Mouse (Mus musculus) cerebral cortex, adult 2 months (tissue): ENCODE data around the gene Cops6.

Source experiments
- WGBS: fragments of 180-500 bp; shearing (Covaris S2); methylation state at CpG from one replicate; pipeline ENCODE4 v1.1.7; 2018; 5-methylcytosine and 5-hydroxymethylcytosine counted together

Gene Cops6

DNA sequence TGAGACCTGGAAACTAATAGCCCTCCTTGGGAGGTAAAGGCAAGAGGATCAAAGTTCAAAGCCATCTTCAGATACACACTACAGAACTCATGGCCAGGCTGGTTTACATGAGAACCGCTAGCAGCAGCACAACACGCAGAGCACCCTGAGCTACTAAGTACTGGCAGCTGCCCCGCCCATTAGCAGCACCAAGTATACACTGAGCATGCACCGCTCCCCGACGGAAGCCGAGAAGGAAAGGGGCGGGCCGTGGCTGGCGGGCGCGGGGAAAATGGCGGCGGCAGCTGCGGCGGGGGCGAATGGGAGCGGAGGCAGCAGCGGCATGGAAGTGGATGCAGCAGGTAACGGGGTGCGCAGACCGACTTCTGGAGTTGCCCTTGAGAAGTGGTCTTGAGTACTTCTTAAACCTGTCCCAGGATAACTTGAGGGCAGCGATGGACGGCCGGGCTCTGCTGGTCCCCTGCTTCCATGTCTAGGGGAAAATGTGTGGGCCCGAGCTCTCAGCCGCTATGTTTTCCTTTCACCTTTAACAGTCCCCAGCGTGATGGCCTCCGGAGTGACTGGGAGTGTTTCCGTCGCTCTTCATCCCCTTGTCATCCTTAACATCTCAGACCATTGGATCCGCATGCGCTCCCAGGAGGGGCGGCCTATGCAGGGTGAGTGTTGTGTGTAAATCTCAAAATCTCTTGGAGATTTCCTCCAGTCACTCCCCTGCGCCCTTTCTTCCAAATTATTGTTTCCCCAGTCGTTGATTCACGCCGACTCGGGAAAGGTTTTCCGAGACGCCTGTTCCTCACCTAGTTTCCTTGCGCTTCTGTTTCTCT, at the start of gene Cops6:
Gene Cops6, plus strand, starts transcription at position 230 of the 824 bp plus-strand sequence.
- under 1% methylated on average over 42 of the region's 42 CpGs for WGBS

DNA sequence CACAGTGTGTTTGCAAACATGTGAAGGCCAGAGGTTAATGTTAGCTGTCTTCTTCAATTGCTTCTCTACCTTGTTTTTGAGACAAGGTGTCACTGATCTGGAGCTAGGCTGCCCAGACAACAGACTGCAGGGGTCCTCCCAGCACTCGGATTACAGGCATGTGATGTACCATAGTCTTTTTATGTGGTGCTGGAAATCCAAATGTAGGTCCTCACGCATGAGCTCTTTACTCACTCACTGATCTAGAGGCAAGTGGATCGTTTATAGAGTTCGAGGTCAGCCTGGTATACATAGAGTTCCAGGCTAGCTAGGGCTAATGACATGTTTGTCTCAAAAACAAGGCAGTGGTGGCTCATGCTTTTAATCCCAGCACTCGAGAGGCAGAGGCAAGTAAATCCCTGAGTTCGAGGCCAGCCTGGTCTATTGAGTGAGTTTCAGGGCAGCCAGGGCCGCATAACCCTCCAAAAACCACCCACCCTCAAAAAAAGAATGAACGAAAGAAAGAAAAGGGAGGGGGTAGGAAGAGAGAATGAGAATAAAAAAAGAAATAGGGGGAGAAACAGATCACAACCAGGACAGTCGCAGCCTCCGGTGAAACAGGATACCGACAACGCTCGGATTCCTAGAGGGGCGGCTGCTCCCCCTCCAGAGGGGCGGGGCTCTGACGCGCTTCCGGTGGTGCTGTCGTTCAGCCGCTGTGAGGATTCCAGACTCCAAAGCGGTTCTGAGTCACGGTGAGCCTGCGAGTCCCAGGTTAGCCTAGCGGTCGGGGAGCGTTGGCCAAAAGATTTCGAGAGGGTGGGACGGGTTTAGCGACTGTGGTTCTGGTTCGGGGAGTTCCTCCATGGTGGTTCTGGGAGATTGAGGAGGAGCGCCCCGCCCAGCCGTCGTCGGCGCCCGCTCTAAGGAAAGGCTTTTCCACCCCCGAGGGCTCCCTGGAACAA, 44.3 kb upstream of the Cops6 start, which contains the start of gene Zscan21:
Gene Zscan21, plus strand, starts transcription at position 649 of the 944 bp plus-strand sequence.
- 6% methylated on average over 38 of the region's 38 CpGs for WGBS

DNA sequence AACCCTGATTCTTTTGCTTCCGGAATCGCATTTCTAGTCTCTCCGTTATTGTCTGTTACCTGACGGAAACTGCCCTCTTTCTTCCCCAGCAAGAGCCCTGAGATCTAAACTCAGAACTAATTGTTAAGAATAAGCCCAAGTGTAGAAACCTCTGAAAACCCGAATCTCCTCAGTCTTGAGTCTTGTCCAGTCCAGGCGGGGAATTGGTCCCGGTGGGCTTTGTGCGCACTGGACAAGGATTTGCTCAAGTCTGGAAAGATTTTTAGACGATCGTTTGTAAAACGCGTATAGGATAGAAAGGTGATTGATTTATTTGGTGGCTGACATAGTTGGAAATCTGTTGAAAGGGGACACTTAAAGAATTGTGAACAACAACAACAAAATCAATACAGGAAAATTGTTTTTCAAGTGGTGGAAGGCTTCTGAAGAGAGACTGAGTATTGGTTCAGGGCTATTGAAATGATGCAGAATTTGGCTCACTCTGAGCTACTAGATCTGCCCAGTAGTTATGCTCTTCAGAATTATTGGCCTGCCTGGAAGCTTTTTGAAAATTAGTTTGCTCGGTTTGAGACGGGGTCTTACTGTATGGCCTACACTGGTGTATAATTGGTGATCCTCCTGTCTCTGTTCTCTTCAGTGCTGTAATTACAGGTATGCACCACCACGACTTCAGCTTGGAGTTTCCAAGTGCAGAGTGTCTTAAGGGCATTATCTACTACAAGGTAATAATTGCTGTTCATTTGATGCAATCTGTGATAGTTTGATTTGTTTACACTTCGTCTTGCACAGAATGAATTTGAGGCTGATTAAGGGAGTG, 43.5 kb upstream of the Cops6 start:
- 3% methylated on average over 16 of the region's 16 CpGs for WGBS

DNA sequence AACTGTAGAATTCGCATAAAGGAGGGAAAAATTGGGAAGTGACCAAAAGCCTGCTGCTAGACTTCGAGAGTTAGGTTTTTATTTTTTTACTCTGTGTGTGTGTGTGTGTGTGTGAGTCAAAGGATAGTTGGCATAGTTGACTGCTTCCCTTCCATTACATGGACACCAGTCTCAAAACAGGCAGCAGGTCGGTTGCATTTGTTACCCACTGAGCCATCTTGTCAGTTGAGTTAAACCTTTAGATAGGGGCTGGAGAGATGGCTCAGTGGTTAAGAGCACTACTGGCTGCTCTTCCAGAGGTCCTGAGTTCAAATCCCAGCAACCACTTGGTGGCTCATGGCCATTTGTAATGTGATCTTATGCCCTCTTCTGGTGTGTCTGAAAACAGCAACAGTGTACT, 42.8 kb upstream of the Cops6 start:
- 46% methylated on average over 3 of the region's 3 CpGs for WGBS

DNA sequence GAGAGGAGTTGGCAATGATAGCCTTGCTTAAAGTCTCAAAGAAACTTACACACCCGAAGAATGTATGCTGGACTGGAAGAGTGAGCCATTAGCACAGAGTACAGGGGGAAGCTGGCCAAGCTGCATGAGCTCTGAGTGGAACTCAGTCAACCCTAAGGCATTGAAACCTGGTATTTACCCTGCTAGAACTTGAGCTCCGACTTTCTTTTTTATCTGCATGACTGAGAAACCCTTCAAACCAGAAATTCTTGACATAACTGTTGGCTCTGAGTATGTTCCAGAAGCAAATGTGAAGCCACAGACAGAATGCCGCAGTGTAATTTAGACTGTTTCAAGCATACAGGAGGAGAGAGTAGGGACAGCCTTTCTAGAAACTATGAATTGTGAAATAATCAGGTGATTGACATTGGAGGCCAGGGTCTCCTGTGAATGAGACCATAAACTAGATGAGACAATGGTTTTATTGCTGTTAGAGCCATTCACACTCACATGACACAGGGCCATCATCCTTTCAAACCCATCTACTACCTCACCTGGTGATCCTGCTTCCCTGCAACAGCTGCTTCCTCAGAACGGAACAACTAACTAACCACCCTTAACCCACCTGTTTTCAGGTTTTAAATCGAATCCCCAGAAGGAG, 28.3 kb upstream of the Cops6 start:
- WGBS: 89% methylated on average over 5 of the region's 5 CpGs

DNA sequence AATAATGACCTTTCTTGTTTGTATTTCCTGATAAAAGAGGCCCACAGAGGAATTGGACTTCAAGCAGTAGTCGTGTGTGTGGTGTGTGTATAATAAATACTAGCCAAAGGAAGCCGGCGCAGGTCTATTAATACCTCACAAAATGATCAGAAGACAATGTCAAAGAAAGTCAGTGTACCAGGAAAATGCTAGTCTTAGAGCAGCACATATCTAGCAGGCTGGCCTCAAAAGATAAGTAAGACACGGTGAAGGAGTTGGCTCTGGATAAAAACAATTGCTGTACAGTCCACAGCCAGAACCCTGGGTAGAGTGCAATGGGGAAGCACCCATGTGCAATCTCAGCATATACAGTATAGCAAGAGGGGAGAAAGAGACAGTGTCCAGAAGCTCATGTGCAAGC, 23.6 kb upstream of the Cops6 start:
- 68% methylated on average over 4 of the region's 4 CpGs for WGBS

DNA sequence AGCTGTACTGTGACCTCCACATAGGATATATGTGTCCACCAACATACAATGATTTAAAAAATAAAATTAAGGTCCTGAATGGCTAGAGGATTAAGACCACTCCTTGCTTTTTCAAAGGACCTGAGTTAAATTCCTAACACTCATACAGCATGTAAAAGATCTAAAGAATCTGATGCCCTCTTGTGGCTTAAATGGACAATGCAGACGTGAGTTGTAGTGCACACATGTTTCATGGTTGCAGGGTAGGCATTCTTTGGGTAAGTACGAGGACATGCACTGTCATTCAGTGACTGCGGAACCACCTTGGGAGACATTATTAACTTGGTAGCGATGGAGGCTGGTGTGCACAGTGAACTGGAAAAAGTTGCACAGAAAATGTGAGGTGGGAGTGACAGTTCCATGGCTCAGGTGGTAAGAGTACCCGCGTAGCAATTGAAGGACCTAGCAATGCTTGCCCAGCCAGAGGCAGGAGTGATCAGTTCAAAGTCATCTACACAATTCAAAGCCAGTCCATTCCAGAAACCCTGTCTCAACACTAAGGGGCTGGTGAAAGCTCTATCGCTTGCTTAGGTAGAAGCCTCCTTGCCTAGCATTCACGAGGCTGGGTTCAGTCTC, 22.8 kb upstream of the Cops6 start:
- WGBS: 61% methylated on average over 8 of the region's 8 CpGs

DNA sequence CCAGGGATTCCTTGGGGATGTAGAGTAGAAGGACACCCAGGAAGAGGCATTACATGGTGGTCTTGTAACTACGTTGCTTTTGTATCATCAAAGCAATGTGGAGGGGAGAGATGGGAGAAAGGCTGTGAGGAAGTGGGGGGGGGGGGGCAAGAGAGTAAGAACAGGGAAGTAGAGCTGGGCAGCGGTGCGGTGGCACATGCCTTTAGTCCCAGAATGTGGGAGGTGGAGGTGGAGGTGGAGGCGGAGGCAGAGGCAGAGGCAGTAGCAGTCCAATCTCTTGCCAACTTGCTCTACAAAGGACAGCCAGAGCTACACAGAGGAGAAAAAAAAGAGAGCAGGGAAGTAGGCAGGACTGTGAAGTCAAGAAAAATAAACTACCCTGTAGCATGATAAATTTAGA, 22.3 kb upstream of the Cops6 start:
- WGBS: 31% methylated on average over 4 of the region's 4 CpGs

DNA sequence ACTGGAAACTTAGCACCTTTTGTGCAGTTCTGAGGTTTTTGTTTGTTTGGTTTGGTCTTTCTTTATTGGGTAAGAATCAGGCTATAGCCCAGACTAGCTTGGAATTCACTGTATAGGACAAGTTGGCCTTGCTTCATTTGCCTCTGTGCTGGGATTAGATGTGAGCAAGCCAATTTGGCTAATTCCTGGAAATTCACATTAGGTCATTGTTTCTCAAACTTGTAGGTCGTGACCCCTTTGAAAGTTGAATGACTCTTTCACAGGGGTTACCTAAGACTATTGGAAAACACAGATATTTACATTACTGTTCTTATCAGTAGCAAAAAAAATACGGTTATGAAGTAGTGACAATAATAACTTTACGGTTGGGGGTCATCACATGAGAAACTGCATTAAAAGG, 6.5 kb upstream of the Cops6 start:
- WGBS: 83% methylated on average over 3 of the region's 3 CpGs

DNA sequence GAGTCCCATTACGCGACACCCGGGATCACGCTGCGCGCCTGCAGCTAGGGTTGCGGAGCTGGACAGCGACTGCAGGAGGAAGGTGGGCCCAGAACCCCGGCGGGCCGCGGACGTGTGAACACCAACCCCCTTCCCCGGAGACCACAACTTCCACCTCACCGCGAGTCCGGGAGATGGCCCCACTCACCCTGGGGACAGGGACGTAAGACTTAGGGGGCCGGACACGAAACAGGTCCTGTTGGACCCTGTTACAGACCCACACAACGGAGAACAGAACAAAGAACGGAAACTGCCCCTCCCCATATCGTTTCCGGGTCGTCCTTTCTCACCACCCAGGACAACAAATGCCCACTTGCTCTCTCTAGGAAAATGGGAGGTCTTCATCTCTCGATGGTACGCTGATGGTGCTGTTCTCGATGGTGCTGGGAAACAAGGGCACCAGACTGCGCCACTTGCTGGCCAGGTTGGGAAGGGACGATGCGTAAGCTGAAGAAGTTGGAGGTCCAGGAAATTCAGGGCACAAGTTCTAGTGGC, 5.4 kb upstream of the Cops6 start, which contains the start of gene Zfp113:
Gene Zfp113, minus strand, starts transcription at position 302 of the 534 bp plus-strand sequence.
- under 1% methylated on average over 31 of the region's 31 CpGs for WGBS

DNA sequence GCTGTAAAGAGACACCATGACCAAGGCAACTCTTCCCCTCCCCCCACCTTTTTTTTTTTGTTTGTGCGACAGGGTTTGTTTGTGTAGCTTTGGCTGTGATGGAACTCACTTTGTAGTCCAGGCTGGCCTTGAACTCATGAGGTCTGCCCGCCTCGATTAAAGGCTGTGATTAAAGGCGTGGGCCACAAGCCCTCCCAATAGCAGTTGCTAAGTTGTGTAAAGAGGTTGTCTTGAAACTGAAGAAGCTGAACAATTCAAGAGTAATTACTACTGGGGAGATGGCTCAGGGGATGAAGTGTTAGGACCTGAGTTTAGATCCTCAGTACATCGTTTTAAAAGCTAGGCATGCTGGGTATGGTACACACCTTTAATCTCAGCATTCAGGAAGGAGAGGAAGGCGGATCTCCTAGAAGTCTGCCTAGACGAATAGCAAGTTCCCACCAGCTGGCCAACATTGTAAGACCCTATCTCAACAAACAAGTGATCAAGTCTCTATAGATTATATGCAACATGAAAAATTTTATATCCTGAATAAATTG, 578 bp upstream of the Cops6 start:
- 58% methylated on average over 7 of the region's 7 CpGs for WGBS

DNA sequence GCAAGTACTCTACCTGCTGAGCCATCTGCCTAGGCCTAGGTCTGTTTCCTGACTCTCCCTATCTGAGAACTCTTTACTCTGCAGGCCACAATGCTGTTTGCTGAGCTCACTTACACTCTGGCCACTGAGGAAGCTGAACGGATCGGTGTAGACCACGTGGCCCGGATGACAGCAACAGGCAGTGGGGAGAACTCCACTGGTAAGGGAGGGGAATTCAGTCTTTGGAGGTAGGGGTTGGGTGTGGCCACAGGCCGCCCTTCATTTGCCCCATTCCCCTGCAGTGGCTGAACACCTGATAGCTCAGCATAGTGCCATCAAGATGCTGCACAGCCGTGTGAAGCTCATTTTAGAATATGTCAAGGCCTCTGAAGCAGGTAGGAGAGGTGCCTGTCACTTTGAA, 2.2 kb downstream of the Cops6 start:
- 65% methylated on average over 6 of the region's 6 CpGs for WGBS

DNA sequence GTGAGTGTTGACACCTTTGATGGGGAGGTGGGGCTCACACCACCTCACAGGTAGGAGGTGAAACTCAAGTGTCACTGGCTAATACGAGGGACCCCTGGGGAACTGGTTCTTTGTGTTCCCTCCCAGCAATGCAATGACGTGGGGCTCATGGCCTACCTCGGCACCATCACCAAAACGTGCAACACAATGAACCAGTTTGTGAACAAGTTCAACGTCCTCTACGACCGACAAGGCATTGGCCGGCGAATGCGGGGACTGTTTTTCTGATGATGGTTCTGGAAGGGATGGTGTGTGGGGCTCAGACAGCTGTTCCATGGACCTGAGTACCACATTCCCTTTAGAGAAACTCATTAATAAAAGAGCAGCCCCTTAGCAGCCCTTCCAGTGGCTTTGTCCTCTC, 2.7 kb downstream of the Cops6 start:
- WGBS: 60% methylated on average over 10 of the region's 10 CpGs

DNA sequence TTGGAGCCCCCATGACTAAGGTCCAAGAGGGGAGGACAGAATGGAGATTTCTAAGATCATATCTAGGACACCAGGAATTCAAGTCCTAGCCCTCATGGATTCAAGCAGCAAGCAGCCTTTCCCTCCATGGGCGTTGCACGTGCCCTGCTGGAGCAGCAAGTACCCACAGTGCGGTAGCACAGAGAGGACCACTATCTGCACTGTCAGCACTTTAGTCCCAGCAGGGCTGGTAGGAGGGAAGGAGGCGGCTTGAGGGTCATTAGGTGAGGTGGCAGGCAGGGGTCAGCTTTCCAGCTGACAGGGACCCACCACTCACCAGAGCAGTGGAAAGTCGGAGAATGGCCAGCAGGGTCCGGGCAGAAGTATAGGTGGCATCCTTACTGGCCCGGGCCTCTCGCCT, 4.7 kb downstream of the Cops6 start:
- 78% methylated on average over 8 of the region's 8 CpGs for WGBS

DNA sequence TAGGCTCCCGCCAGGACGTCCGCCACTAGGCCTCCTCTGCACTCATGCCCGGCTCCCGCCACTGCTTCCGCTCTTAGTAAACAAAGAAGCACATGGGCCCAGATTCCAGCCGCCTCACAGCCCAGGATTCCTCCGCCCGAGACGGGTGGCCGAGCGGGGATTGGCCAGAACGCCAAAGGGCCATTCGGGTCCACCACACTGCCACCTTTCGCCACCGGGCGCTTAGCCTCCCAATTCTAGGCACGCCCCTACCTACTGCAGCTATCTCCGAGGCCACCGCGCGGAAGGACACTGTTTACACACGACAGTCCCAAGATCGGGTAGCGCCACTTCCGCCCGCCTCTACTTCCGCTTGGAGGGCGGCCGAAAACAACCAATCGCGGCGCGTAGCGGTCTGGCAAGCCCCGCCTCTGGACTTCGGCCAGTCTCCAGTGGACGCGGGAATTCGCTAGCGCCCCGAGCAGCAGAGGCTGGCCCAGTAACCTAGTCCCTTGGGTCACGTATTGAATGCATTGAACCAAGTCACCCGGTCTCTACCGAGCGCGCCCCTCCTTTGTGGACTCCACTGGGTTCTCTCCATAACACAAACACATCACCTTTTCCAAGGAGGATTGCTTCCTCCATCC, 10.2 kb downstream of the Cops6 start:
- under 1% methylated on average over 47 of the region's 47 CpGs for WGBS

DNA sequence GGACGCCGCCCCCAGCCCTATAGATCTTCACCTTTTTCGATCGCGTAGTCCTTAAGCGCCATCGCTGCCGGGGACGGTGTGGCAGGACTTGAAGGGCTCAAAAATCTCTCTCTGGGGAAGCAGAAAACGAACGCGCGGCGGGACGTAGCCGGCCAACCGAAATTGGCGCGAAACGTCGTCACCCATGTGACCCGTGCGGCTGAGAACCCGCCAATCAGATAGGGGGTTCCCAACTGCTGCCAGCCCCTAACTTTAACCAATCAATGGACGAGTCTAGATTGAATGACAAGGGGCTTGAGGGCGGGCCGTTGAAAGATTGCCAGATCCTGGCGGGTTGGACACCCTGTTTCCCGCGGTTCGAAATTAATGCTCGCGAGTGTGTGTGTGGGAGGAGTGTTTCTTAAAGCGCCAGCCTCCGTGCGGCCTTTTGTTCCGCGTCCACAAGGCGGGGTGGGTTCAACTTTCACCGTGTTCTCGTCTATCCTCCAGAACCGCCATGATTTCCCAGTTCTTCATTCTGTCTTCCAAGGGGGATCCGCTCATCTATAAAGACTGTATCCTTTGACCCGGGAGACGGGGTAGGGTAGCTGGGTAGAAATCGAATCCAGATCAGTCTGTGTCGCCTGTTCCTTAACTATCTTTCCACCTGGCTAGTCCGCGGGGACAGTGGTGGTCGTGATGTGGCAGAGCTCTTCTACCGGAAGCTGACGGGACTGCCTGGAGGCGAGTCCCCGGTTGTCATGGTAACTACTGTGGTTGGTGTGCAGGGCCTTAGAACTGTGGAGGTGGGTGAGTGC, 11.0 kb downstream of the Cops6 start, which contains the start of the genes Ap4m1 and Mcm7:
Gene Ap4m1, plus strand, starts transcription at position 308 of the 797 bp plus-strand sequence.
Gene Mcm7, minus strand, starts transcription at position 728 of the 797 bp plus-strand sequence.
- WGBS: under 1% methylated on average over 54 of the region's 54 CpGs

DNA sequence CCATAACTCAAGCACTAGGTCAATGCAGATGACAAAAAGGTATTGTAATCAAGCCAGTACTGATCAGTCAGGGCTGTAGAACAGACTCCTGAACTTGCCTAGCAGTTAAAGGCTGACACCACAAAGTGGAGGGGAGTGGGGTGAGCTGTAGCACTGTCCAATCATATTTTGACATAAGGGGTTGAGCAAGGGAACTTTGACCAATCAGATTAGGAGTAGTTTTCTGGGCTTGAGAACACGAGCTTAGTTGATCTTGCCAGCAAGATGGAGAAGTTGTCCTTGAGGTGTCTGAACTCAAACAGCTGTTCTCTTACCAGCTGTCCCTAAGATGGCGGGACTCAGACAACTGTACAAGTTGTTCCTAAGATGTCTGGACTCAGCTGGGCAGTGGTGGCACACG, 12.3 kb downstream of the Cops6 start:
- 81% methylated on average over 3 of the region's 3 CpGs for WGBS

DNA sequence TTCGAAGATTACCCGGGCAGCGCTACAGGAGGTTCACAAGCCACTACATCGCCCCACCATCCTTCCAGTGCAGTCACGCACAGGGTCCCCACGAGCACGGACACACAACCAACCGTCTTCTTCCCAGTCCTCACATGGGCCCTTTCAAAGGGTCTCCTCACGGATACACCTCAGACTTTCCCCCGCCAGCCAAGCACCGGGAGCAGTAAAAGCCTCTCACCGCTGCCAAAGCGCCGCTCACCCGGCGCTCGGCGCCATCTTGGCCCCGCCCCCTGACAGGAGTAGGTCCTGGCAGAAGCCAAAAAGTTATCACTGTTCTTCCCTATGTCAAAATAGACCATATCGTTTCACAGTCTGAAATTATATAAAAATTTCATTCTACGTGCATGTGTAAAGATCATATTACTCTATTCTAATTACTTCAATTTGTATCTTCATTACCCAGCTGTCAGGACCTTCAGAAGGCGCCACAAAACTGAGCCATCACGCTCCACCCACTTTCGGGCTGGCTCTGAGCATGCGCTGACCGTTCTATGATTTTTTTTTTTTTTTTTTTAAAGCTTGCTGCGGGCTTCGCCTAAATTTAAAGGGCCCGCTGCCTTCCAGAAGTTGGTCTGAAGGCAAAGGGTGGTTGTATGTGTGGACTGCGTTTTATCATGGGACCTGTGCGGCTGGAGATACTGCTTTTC, 26.2 kb downstream of the Cops6 start, which contains the start of the genes Taf6 and Cnpy4:
Gene Taf6, minus strand, starts transcription at position 502 of the 689 bp plus-strand sequence.
Gene Cnpy4, plus strand, starts transcription at position 536 of the 689 bp plus-strand sequence.
- WGBS: under 1% methylated on average over 31 of the region's 31 CpGs
